Mouse (Mus musculus) lung, postnatal 0 days (tissue): ENCODE results near the gene Lmln. TPM values are rescaled to one million over a fixed set of nuclear protein-coding genes. Genes with fewer than 3 reads are reported as not detected.
A peak's percentile ranks its signal among the peaks of the same experiment; 100 is the strongest.

ENCODE experiments used
- ATAC-seq: fragments of 200-750 bp; cut with Nextera tagmentation; 2 replicates; pipeline ENCODE4 v1.8.0; 2017; ENCODE audit warnings: moderate library complexity
- DNase-seq: peaks from one replicate; pipeline ENCODE4 v3.0.0-alpha.2; 2016; ENCODE audit warnings: low spot score
- H3K27ac ChIP-seq: fragments of 300-500 bp; sonication (generic); 2 replicates; pipeline ENCODE4 v1.5.1; 2014; ENCODE audit warnings: antibody characterized with exemption, mild to moderate bottlenecking, low read length, mixed read lengths
- H3K27me3 ChIP-seq: fragments of 300-500 bp; sonication (generic); replicated peaks from 2 replicates; pipeline ENCODE4 v1.6.1; 2014; ENCODE audit warnings: low read length, mixed read lengths; ENCODE audit not compliant: insufficient read depth
- H3K36me3 ChIP-seq: fragments of 300-500 bp; sonication (generic); 2 replicates; pipeline ENCODE4 v1.6.1; 2014; ENCODE audit warnings: low read length, mixed read lengths; ENCODE audit not compliant: insufficient read depth
- H3K4me1 ChIP-seq: fragments of 300-500 bp; sonication (generic); 2 replicates; pipeline ENCODE4 v1.6.1; 2014; ENCODE audit warnings: antibody characterized with exemption, low read depth, low read length, mixed read lengths; ENCODE audit not compliant: insufficient read depth
- H3K4me2 ChIP-seq: fragments of 300-500 bp; sonication (generic); replicated peaks from 2 replicates; pipeline ENCODE4 v1.6.1; 2014; ENCODE audit warnings: low read depth, mild to moderate bottlenecking, low read length, moderate library complexity, mixed read lengths
- H3K4me3 ChIP-seq: fragments of 300-500 bp; sonication (generic); 2 replicates; pipeline ENCODE4 v1.5.1; 2014; ENCODE audit warnings: low read depth, low read length
- H3K9ac ChIP-seq: fragments of 300-500 bp; sonication (generic); replicated peaks from 2 replicates; pipeline ENCODE4 v1.6.1; 2014; ENCODE audit warnings: low read depth, mild to moderate bottlenecking
- H3K9me3 ChIP-seq: fragments of 300-500 bp; sonication (generic); 2 replicates; pipeline ENCODE4 v1.6.1; 2016; ENCODE audit warnings: low read length, mixed read lengths
- CTCF ChIP-seq: IDR thresholded peaks from 2 replicates; pipeline ENCODE4 v1.5.1; 2016; ENCODE audit warnings: antibody characterized with exemption, mild to moderate bottlenecking
- EP300 ChIP-seq: IDR thresholded peaks from 2 replicates; pipeline ENCODE4 v1.6.1; 2016; ENCODE audit warnings: antibody characterized with exemption, mild to moderate bottlenecking, control low read depth
- WGBS: fragments of 180-500 bp; shearing (Covaris S2); extraction: QIAGEN DNeasy Blood & Tissue Kit; methylation state at CpG from one replicate; pipeline ENCODE4 v1.1.7; 2014; 5-methylcytosine and 5-hydroxymethylcytosine counted together
- polyA plus RNA-seq: library from polyadenylated mRNA; unstranded; fragments of >200 nt; fragmentation: Nextera tagmentation; extraction: Ambion mirVana; gene quantifications from 2 replicates; pipeline ENCODE4 v1.2.1, GENCODE M21; 2015

Lmln gene
- 1.1 TPM in 2 replicates for polyA plus RNA-seq

- peak within 1 kb of the TSS; percentile 94 for H3K4me2 ChIP-seq
Observed at GRCm38 (mm10) chr16:33062024-33062681, at the start of gene Lmln. Gene Lmln (plus strand): TSS chr16:33062521.

GRCm38 (mm10) chr16:33013801-33014200 lies 48.5 kb upstream of the Lmln start:
- TF ChIP-seq EP300 = no peak
- no peak for TF ChIP-seq CTCF
- H3K4me3 ChIP-seq = no peak overlapping the region
- no peak overlapping the region for H3K9ac ChIP-seq
- H3K36me3 ChIP-seq = peaks cover 14% of the 10 kb centered on the region; the same call in 1 of the 2 replicates
- DNase-seq (no peak), ATAC-seq (no peak)
- H3K4me2 ChIP-seq = no peak overlapping the region
- no peaks in the 10 kb centered on the region for H3K9me3 ChIP-seq
- H3K27ac ChIP-seq = no peak overlapping the region
- H3K27me3 ChIP-seq = no peaks in the 10 kb centered on the region
- no peaks in the 10 kb centered on the region for H3K4me1 ChIP-seq
- WGBS = 89% methylated on average over 5 of the region's 5 CpGs

More at GRCm38 (mm10) chr16:33062024-33062681, at the start of gene Lmln:
- TF ChIP-seq CTCF (no peak), EP300 (no peak)
- H3K4me1 ChIP-seq = peaks cover 9% of the 10 kb centered on the region
- DNase-seq = peak; percentile 94
- H3K27me3 ChIP-seq = no peaks in the 10 kb centered on the region
- H3K9me3 ChIP-seq = no peaks in the 10 kb centered on the region
- H3K27ac ChIP-seq = peak within 1 kb of the TSS; percentile 75
- peaks cover 10% of the 10 kb centered on the region; the same call in 1 of the 2 replicates for H3K36me3 ChIP-seq
- peak; percentile 99 for ATAC-seq
- under 1% methylated on average over 54 of the region's 64 CpGs for WGBS
- peak within 1 kb of the TSS; percentile 77 for H3K4me3 ChIP-seq
- H3K9ac ChIP-seq = peak within 1 kb of the TSS; percentile 44

DNA sequence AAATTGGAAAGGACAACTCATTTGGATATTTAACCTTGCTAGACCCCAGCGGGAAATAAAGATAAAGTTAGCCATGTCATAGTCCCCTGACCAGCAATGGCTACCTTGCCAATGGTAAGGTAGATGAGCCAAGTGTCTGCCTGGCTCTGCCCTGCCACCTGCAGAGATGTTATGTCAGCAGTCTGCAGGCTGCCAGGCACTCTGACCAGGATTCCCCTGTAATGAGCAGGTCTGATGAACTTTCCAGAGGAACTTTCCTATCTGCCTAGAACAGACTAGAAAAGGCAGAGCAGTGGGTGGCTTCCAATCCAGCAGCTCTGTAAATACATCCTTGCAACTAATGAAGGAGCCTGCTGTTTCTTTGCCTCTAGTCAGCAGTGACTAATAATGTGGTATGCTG lies 47.4 kb upstream of the Lmln start:
- ATAC-seq = no peak

DNA sequence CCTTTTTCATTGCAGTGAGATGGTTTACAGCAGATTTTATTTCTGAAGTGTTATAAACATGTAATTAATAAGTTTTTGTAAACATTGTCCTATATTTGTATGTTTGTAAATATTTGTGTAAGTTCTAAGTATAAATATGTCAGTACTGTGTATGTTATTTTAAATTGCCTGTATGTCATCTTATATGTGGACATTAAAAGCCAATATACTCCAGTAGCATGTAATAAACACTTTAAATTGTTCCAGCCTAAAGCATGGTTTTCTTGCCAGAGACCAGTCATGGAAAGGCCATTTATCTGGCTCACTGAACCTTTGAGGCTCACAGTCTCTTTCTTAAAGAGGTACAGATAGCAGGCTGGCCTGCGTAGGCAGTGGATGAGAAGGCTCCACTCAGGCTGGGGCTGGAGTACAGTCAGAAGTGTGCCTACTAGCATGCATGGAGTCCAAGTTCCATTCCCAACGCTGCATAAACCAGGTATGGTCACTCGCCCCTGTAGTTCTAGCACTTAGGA lies 46.9 kb upstream of the Lmln start:
- Histone ChIP-seq H3K36me3 (peaks cover 14% of the 10 kb centered on the region; the same call in 1 of the 2 replicates), H3K27ac (no peak overlapping the region), H3K9ac (no peak overlapping the region), H3K9me3 (no peaks in the 10 kb centered on the region), H3K4me3 (no peak overlapping the region), H3K27me3 (no peaks in the 10 kb centered on the region), H3K4me1 (no peaks in the 10 kb centered on the region), H3K4me2 (no peak overlapping the region)
- DNase-seq = no peak
- no peak for ATAC-seq
- WGBS = 89% methylated on average over 3 of the region's 3 CpGs
- no peak for TF ChIP-seq CTCF
- no peak for TF ChIP-seq EP300

More for the DNA sequence above, 47.4 kb upstream of the Lmln start:
- WGBS = 93% methylated on average over 1 of the region's 1 CpGs
- no peak for DNase-seq
- Histone ChIP-seq H3K27me3 (no peaks in the 10 kb centered on the region), H3K27ac (no peak overlapping the region), H3K36me3 (peaks cover 14% of the 10 kb centered on the region; the same call in 1 of the 2 replicates), H3K4me3 (no peak overlapping the region), H3K4me1 (no peaks in the 10 kb centered on the region), H3K9me3 (no peaks in the 10 kb centered on the region), H3K9ac (no peak overlapping the region), H3K4me2 (no peak overlapping the region)
- no peak for TF ChIP-seq CTCF
- TF ChIP-seq EP300 = no peak

DNA sequence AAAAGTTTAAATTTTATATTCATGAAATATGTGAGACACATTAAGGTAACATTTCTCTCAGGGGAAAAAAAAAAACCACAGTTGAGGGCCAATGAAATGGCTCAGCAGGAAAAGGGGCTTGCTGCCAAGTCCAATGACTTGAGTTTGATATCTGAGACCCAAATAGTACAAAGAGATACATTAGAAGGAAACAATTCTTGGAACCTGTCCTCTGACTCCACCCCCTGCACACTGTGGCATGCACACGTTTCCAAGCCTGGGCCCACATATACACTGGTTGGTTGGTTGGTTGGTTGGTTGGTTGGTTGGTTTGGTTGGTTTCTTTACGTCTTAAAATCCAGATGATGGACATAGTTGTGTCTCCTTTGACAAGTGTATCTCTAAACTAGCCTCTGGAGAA lies 46.3 kb upstream of the Lmln start:
- Histone ChIP-seq H3K9me3 (no peaks in the 10 kb centered on the region), H3K4me3 (no peak overlapping the region), H3K4me2 (no peak overlapping the region), H3K4me1 (no peaks in the 10 kb centered on the region), H3K27ac (no peak overlapping the region), H3K27me3 (no peaks in the 10 kb centered on the region), H3K36me3 (peaks cover 14% of the 10 kb centered on the region; the same call in 1 of the 2 replicates), H3K9ac (no peak overlapping the region)
- ATAC-seq (no peak), DNase-seq (no peak)
- no peak for TF ChIP-seq EP300
- no peak for TF ChIP-seq CTCF
- WGBS = 81% methylated on average over 2 of the region's 2 CpGs

DNA sequence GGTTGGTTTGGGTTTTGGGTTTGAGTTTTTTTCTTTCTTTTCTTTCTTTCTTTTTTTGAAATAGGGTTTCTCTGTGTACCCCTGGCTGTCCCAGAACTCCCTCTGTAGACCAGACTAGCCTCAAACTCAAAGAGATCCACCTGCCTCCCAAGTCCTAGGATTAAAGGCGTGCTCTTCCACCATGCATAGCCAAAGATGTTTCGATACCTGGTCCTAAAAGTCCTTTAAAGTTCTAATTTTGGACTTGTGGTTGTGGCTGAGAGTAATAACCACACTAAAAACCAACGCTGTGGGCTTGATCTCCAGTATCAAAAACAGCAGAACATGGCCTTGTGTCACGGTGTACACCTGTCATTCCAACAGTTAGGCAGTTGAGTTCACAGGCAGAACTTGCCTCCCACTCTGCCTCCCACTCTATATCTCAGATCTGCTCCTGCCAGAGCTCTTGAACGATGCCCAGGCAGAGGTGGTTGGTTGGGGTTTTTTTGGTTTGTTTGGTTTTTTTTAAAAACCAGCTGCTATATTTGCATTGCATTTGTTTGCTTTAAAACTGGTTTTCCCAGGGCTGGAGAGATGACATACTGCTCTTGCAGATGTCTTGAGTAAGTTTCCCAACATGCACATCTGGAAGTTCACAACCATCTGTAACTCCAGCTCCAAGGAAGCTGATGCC lies 44.5 kb upstream of the Lmln start:
- TF ChIP-seq CTCF (no peak), EP300 (no peak)
- H3K4me1 ChIP-seq = no peaks in the 10 kb centered on the region
- DNase-seq (peak; percentile 28), ATAC-seq (peak; percentile 37)
- H3K4me3 ChIP-seq = no peak overlapping the region
- peaks cover 11% of the 10 kb centered on the region; the same call in 1 of the 2 replicates for H3K36me3 ChIP-seq
- no peak overlapping the region for H3K9ac ChIP-seq
- H3K27ac ChIP-seq = no peak overlapping the region
- no peaks in the 10 kb centered on the region for H3K9me3 ChIP-seq
- H3K27me3 ChIP-seq = no peaks in the 10 kb centered on the region
- no peak overlapping the region for H3K4me2 ChIP-seq
- WGBS = 68% methylated on average over 5 of the region's 5 CpGs
